Mouse (Mus musculus) intestine, postnatal 0 days (tissue): ENCODE results near the gene Agbl4. TPM values are rescaled to one million over a fixed set of nuclear protein-coding genes. Genes with fewer than 3 reads are reported as not detected.

Experiments used
- ATAC-seq: fragments of 200-750 bp; cut with Nextera tagmentation; 2 replicates; pipeline ENCODE4 v1.8.0; 2017; ENCODE audit warnings: mild to moderate bottlenecking, moderate TSS enrichment, moderate library complexity
- H3K27ac ChIP-seq: fragments of 300-500 bp; sonication (generic); 2 replicates; pipeline ENCODE4 v1.5.1; 2014; ENCODE audit warnings: mild to moderate bottlenecking, low read depth, low read length, moderate library complexity
- H3K27me3 ChIP-seq: fragments of 300-500 bp; sonication (generic); replicated peaks from 2 replicates; pipeline ENCODE4 v1.6.1; 2014; ENCODE audit warnings: low read length, mixed read lengths; ENCODE audit not compliant: control insufficient read depth, insufficient read depth
- H3K36me3 ChIP-seq: fragments of 300-500 bp; sonication (generic); 2 replicates; pipeline ENCODE4 v1.6.1; 2014; ENCODE audit warnings: mild to moderate bottlenecking, moderate library complexity; ENCODE audit not compliant: control insufficient read depth, insufficient read depth
- H3K4me1 ChIP-seq: fragments of 300-500 bp; sonication (generic); replicated peaks from 2 replicates; pipeline ENCODE4 v1.6.1; 2014; ENCODE audit warnings: antibody characterized with exemption, low read length, mixed read lengths; ENCODE audit not compliant: control insufficient read depth, insufficient read depth
- H3K4me2 ChIP-seq: fragments of 300-500 bp; sonication (generic); replicated peaks from 2 replicates; pipeline ENCODE4 v1.6.1; 2014; ENCODE audit warnings: low read depth, mild to moderate bottlenecking, moderate library complexity
- H3K4me3 ChIP-seq: fragments of 300-500 bp; sonication (generic); 2 replicates; pipeline ENCODE4 v1.5.1; 2014; ENCODE audit warnings: low read depth, low read length
- H3K9ac ChIP-seq: fragments of 300-500 bp; sonication (generic); 2 replicates; pipeline ENCODE4 v1.6.1; 2014; ENCODE audit warnings: mild to moderate bottlenecking, low read depth, low read length
- H3K9me3 ChIP-seq: fragments of 300-500 bp; sonication (generic); 2 replicates; pipeline ENCODE4 v1.6.1; 2016; ENCODE audit warnings: mixed run types; ENCODE audit not compliant: control insufficient read depth
- CTCF ChIP-seq: sonication (generic); IDR thresholded peaks from 2 replicates; pipeline ENCODE4 v1.5.1; 2016; ENCODE audit warnings: low read depth, mild to moderate bottlenecking, control low read depth, antibody characterized with exemption, moderate library complexity
- WGBS: fragments of 180-500 bp; shearing (Covaris S2); extraction: QIAGEN DNeasy Blood & Tissue Kit; methylation state at CpG from one replicate; pipeline ENCODE4 v1.1.7; 2014; 5-methylcytosine and 5-hydroxymethylcytosine counted together
- polyA plus RNA-seq: library from polyadenylated mRNA; unstranded; fragments of >200 nt; fragmentation: Nextera tagmentation; extraction: Ambion mirVana; gene quantifications from 2 replicates; pipeline ENCODE4 v1.2.1, GENCODE M21; 2015

Gene Agbl4
- polyA plus RNA-seq, 1 experiment from 2014 or later, result 0.18 TPM

DNA sequence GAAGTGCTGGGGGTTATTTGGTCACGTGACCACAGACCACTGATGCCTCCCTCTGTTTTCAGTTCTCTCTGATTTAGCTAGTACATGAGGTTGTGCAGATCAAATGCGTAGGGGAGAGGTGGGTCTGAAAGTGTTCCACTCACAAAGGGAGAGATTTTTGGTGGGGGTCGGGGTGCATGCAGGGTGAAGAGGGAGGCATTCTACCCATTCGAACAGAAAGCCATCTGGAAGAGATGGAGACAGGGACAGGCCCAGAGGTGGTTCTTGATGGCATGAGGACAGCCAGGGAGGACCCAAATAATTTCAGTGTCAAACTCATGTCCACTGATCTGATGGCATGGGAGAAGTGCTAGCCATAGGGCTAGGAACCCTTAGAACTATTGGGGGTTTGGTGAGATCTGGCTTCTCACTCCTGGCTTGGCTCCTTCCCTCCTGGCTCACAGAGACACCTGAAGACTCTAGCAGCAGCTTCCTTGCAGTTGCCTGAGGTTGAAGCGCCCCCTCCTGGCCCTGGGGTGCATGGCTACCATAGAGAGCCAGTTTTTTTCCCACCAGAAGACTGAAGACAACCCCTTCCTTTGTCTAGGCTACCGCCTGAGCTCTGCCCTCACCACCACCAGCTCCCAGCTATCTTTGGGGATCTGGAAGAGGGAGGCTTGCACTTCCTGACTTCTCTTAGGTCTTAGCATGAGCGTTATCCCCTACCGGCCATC lies 1228.8 kb downstream of the Agbl4 start:
- no peaks in the 10 kb centered on the region for H3K9me3 ChIP-seq
- no peaks in the 10 kb centered on the region for H3K4me1 ChIP-seq
- peak; percentile 90 for TF ChIP-seq CTCF
- no peak for ATAC-seq
- H3K9ac ChIP-seq, result no peak overlapping the region
- no peaks in the 10 kb centered on the region for H3K36me3 ChIP-seq
- 40% methylated on average over 8 of the region's 8 CpGs for WGBS
- H3K27me3 ChIP-seq, result no peaks in the 10 kb centered on the region
- no peak overlapping the region for H3K4me2 ChIP-seq
- no peak overlapping the region for H3K4me3 ChIP-seq
- H3K27ac ChIP-seq, result no peak overlapping the region

DNA sequence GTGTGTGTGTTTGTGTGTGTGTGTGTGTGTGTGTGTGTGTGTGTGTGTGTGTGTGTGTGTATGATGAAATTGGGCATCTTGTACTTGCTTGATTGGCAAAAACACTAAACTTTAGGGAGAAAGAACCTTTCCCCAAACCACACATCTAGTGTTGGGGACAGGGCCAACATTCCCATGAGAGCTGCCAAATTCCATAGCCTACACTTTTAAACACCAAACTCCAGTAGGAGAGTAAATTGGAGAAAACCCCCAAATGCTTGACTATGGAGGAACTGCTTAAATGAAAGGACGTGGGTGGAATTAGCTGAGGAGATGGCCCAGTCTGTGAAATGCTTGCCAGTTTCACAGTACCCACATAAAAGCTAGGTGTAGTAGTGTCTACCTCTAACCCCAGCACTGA lies 1235.2 kb downstream of the Agbl4 start:
- no peaks in the 10 kb centered on the region for H3K36me3 ChIP-seq
- H3K27me3 ChIP-seq, result no peaks in the 10 kb centered on the region
- no peak for ATAC-seq
- no peaks in the 10 kb centered on the region for H3K9me3 ChIP-seq
- no peak overlapping the region for H3K4me3 ChIP-seq
- H3K4me1 ChIP-seq, result no peaks in the 10 kb centered on the region
- no peak overlapping the region for H3K27ac ChIP-seq
- H3K4me2 ChIP-seq, result no peak overlapping the region
- TF ChIP-seq CTCF, result no peak
- no peak overlapping the region for H3K9ac ChIP-seq
- 86% methylated on average over 1 of the region's 1 CpGs for WGBS

DNA sequence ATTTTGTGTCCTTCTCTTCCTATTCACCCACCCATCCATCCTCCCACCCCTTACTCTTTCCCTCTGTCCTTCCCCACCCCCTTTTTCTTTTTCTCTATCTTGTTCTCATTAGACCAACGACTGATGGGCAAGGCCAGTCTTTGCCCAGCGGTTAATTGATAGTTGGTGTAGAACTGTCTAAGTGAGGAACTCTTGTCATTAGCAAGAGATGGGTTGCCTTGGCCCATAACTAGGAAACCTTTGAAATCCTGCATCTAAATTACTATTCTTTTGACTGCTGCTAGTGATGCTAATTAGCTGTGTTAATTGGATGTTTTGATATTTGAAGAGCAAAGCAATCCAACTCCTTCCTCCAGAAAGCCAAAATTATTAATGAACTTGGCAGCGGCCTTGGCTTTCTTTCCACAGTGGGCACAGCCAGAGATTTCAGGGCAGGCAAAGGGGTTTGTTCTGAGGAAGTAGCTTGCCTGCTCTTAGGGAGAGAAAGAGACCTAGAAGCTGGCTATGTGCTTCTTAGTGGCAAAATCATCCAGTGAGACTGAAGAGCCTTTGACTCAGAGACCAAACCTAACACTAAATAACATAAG lies 1238.2 kb downstream of the Agbl4 start:
- Histone ChIP-seq H3K4me2 (no peak overlapping the region), H3K27ac (no peak overlapping the region), H3K9ac (no peak overlapping the region), H3K36me3 (no peaks in the 10 kb centered on the region), H3K4me1 (no peaks in the 10 kb centered on the region), H3K4me3 (no peak overlapping the region), H3K27me3 (no peaks in the 10 kb centered on the region), H3K9me3 (no peaks in the 10 kb centered on the region)
- ATAC-seq, result no peak
- no peak for TF ChIP-seq CTCF
- 88% methylated on average over 3 of the region's 3 CpGs for WGBS

DNA sequence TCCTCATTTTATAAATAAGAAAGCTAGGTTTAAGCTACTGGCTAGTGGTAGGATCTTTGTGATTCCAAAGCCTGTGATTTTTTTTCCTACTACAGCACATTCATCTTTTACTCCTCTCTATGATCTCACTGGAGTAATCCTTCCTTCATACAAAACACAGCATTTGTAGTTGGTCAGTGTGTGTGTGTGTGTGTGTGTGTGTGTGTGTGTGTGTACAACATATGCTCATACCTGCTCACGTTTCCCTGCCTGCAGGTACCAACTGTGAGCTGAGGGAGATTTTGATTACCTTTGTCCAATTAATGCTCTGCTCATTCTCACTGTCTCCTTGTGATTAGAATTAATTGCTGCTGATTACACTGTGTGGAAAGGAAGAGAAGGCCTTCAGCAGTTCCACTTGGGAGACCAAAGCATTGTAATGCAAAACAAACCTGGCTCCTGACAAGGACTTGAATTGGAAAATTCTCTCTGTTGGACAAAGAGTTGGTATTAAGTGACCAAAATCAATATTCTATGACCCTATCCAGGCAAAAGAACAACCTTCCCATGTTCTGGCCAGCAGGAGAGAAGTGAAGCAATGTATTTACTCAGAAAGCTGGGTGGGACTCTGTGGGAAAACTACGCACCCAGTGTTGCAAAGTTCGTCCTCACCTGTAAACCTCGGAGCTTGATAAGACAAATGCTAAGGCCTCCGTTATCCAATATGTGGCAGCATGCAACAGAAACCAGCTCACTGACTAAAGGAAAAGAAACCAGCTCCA lies 1241.7 kb downstream of the Agbl4 start:
- Histone ChIP-seq H3K4me2 (no peak overlapping the region), H3K4me3 (no peak overlapping the region), H3K4me1 (no peaks in the 10 kb centered on the region), H3K27ac (no peak overlapping the region), H3K9me3 (no peaks in the 10 kb centered on the region), H3K36me3 (no peaks in the 10 kb centered on the region), H3K9ac (no peak overlapping the region), H3K27me3 (no peaks in the 10 kb centered on the region)
- no peak for TF ChIP-seq CTCF
- no peak for ATAC-seq
- WGBS, result 59% methylated on average over 5 of the region's 5 CpGs

DNA sequence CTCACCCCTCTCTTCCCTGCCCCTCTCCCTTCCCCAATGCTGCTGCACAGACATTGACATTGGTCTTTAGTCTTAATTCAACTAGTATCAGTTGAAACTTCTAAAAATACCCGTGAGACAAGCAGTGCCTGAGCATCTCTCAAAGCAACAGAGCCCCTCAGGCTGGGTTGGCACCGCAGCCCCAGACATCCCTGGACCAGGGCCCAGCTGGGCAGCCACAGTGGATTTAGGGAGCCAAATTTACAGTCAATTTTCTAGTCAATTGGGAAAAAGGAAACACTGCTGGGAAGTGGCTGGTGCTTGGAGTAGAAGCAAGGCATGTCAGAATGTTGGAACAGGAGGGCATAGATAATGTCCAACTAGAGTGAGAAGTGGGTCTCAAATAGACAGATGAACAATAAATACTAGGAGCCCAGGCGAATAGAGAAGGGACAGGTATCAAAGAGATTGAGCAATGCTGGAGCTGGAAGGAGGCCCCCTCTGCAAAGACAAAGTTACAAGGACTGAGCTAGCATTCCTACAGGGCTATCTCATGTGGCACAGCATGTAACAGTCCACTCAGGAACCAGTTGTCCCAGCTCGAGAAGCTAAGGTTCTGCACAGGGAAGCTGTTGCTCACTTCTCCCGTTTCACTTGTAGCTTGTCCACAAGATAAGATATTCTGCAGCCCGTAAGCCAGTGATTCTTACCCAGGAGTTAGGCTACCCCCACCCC lies 1247.8 kb downstream of the Agbl4 start:
- H3K9ac ChIP-seq, result no peak overlapping the region
- H3K4me2 ChIP-seq, result no peak overlapping the region
- no peaks in the 10 kb centered on the region for H3K27me3 ChIP-seq
- H3K36me3 ChIP-seq, result no peaks in the 10 kb centered on the region
- H3K9me3 ChIP-seq, result no peaks in the 10 kb centered on the region
- TF ChIP-seq CTCF, result no peak
- H3K4me3 ChIP-seq, result no peak overlapping the region
- no peaks in the 10 kb centered on the region for H3K4me1 ChIP-seq
- no peak overlapping the region for H3K27ac ChIP-seq
- 54% methylated on average over 6 of the region's 6 CpGs for WGBS
- ATAC-seq, result no peak

DNA sequence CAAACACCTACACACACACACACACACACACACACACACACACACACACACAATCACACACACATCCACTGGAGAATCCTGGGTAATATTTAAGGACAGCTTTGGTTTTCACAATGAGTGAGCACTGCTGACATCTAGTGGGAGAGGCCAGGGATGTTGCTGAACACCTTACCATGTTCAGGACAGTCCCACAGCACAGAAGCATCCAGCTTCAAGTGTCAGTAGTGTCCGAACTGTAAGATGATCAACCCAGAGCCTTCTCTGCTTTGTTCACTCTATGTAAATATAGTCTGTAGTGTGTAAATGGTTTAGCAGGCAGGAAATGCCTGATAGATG lies 1248.3 kb downstream of the Agbl4 start:
- Histone ChIP-seq H3K9ac (no peak overlapping the region), H3K27me3 (no peaks in the 10 kb centered on the region), H3K9me3 (no peaks in the 10 kb centered on the region), H3K27ac (no peak overlapping the region), H3K36me3 (no peaks in the 10 kb centered on the region), H3K4me1 (no peaks in the 10 kb centered on the region), H3K4me2 (no peak overlapping the region), H3K4me3 (no peak overlapping the region)
- peak; percentile 72 for TF ChIP-seq CTCF
- ATAC-seq, result no peak
- 23% methylated on average over 1 of the region's 1 CpGs for WGBS
